ENCODE assay signal across 51 mouse cellular contexts in the genomic region with DNA sequence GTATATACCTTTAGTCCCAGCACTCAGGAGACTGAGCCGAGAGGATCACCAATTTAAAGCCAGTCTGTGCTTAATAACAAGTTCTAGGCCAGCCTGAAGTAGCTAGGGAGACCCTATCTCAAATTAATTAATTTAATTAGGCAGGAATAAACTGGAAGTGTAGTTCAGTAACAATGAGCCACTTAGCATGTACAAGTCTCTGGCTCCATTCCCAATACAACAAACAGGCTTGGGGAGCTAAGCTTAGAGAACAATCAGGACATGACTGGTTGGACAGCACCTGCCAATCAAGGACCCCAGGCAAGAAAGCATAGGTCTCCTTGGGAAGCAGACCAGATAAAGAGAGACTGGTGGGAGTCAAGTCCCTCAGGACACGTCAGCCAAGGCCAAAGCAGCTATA. TPM values are rescaled to one million over a fixed set of nuclear protein-coding genes. Genes with fewer than 3 reads are reported as not detected.
"Had no signal": no experiment of that assay in that cellular context is flagged by ENCODE, and none has a peak within 500 bp of the region (broad histone marks: within the 10 kb centered on the region; RNA-seq: fewer than 3 reads in every experiment).

No protein-coding gene starts in this region.

- H3K27me3 ChIP-seq: heart, embryonic 12.5 days; heart, embryonic 13.5 days; heart, embryonic 15.5 days; hindbrain, embryonic 12.5 days; hindbrain, embryonic 13.5 days; hindbrain, embryonic 15.5 days; intestine, embryonic 15.5 days; kidney, embryonic 15.5 days had no signal

- H3K27ac ChIP-seq: heart, embryonic 13.5 days; heart, embryonic 15.5 days; hindbrain, embryonic 10.5 days; hindbrain, embryonic 12.5 days; hindbrain, embryonic 13.5 days; hindbrain, embryonic 14.5 days; hindbrain, embryonic 15.5 days; hindbrain, postnatal 0 days; intestine, embryonic 15.5 days; kidney, embryonic 15.5 days; kidney, postnatal 0 days; layer of hippocampus, adult 2 months; left cerebral cortex, adult 2 months had no signal

- H3K9me3 ChIP-seq: heart, embryonic 12.5 days; heart, embryonic 13.5 days; heart, embryonic 15.5 days; hindbrain, embryonic 10.5 days; hindbrain, embryonic 12.5 days; hindbrain, embryonic 13.5 days; hindbrain, embryonic 15.5 days; intestine, embryonic 15.5 days; kidney, embryonic 15.5 days had no signal

- H3K36me3 ChIP-seq: heart, embryonic 12.5 days; heart, embryonic 13.5 days; heart, embryonic 15.5 days; hindbrain, embryonic 10.5 days; hindbrain, embryonic 12.5 days; hindbrain, embryonic 13.5 days; hindbrain, embryonic 15.5 days; intestine, embryonic 15.5 days; kidney, embryonic 15.5 days had no signal

- H3K4me1 ChIP-seq: hindbrain, embryonic 12.5 days; hindbrain, embryonic 13.5 days; hindbrain, embryonic 15.5 days; intestine, embryonic 15.5 days had no signal

- DNase-seq: heart, postnatal 10 days; heart, postnatal 14 days; heart, postnatal 36 days; heart, postnatal 4 days; kidney, adult 11 months; kidney, adult 18-20 months; kidney, adult 2 months; kidney, adult 8-10 months; kidney, adult 9 months; kidney, postnatal 10 days; kidney, postnatal 14 days; kidney, postnatal 25 days; kidney, postnatal 36 days; kidney, postnatal 4 days; layer of hippocampus, adult 9-11 months; layer of hippocampus, postnatal 36 days had no signal

- H3K9ac ChIP-seq: heart, embryonic 12.5 days; heart, embryonic 13.5 days; heart, embryonic 15.5 days; hindbrain, embryonic 12.5 days; hindbrain, embryonic 13.5 days; hindbrain, embryonic 14.5 days; hindbrain, embryonic 15.5 days; intestine, embryonic 15.5 days; kidney, embryonic 15.5 days had no signal

- H3K4me2 ChIP-seq: heart, embryonic 12.5 days; heart, embryonic 13.5 days; heart, embryonic 15.5 days; hindbrain, embryonic 12.5 days; hindbrain, embryonic 13.5 days; hindbrain, embryonic 14.5 days; hindbrain, embryonic 15.5 days; intestine, embryonic 15.5 days; kidney, embryonic 15.5 days had no signal

- H3K4me3 ChIP-seq: heart, embryonic 12.5 days; heart, embryonic 13.5 days; heart, embryonic 15.5 days; hindbrain, embryonic 10.5 days; hindbrain, embryonic 12.5 days; hindbrain, embryonic 13.5 days; hindbrain, embryonic 15.5 days; intestine, embryonic 15.5 days; kidney, embryonic 15.5 days; layer of hippocampus, adult 2 months; left cerebral cortex, adult 2 months had no signal

- ATAC-seq: hindbrain, embryonic 16.5 days; hindbrain, postnatal 0 days; inflammation-experienced regulatory T-cells, adult 6 months; intestine, embryonic 15.5 days; intestine, embryonic 16.5 days; intestine, postnatal 0 days had no signal

RNA-seq across cellular contexts. Expression of a gene that starts 6.9 kb away (rescaled TPM):
- total RNA-seq: heart, postnatal 10 days; heart, postnatal 14 days; heart, postnatal 25 days; heart, postnatal 36 days; heart, postnatal 4 days; hematopoietic stem cell, adult 5-6 weeks; hindbrain, postnatal 0 days; layer of hippocampus, adult 18-20 months; layer of hippocampus, adult 2 months; layer of hippocampus, adult 8-10 months; layer of hippocampus, postnatal 10 days; layer of hippocampus, postnatal 14 days; layer of hippocampus, postnatal 25 days; layer of hippocampus, postnatal 36 days; left cerebral cortex, adult 18-20 months; left cerebral cortex, adult 2 months; left cerebral cortex, adult 8-10 months had no signal
- polyA plus RNA-seq: heart, embryonic 12.5 days; heart, embryonic 13.5 days; heart, embryonic 14.5 days; heart, embryonic 15.5 days; heart, embryonic 16.5 days; heart, postnatal 0 days; hindbrain, embryonic 10.5 days; hindbrain, embryonic 11.5 days; hindbrain, embryonic 12.5 days; hindbrain, embryonic 13.5 days; hindbrain, embryonic 14.5 days; hindbrain, embryonic 15.5 days; hindbrain, embryonic 16.5 days; hindbrain, postnatal 0 days; inflammation-experienced regulatory T-cells, adult 6 months; intestine, embryonic 14.5 days; intestine, embryonic 15.5 days; intestine, embryonic 16.5 days; intestine, postnatal 0 days; kidney, adult 2 months; kidney, embryonic 14.5 days; kidney, embryonic 15.5 days; kidney, embryonic 16.5 days; kidney, postnatal 0 days; large intestine, adult 2 months had no signal

RNA-seq across cellular contexts. Expression of a gene that starts 12.2 kb away (rescaled TPM):
- total RNA-seq: hematopoietic stem cell, adult 5-6 weeks had no signal
- polyA plus RNA-seq: inflammation-experienced regulatory T-cells, adult 6 months had no signal
